Mouse (Mus musculus) heart, adult 2 months (tissue): ENCODE measurements around the gene Nucb1.

Experiments used
- CTCF ChIP-seq: fragments of 200-600 bp; IDR thresholded peaks from 2 replicates; pipeline ENCODE4 v1.8.1; 2022; ENCODE audit warnings: antibody characterized with exemption, mild to moderate bottlenecking, moderate library complexity
- EP300 ChIP-seq: fragments of 200-500 bp; IDR thresholded peaks from 2 replicates; pipeline ENCODE4 v1.6.1; 2011; ENCODE audit warnings: low read depth, low read length, control low read depth; ENCODE audit not compliant: insufficient read depth
- POLR2A ChIP-seq: fragments of 200-500 bp; IDR thresholded peaks from 2 replicates; pipeline ENCODE4 v1.6.1; 2011; ENCODE audit warnings: mild to moderate bottlenecking, low read depth, low read length, control low read depth; ENCODE audit not compliant: insufficient read depth

DNA sequence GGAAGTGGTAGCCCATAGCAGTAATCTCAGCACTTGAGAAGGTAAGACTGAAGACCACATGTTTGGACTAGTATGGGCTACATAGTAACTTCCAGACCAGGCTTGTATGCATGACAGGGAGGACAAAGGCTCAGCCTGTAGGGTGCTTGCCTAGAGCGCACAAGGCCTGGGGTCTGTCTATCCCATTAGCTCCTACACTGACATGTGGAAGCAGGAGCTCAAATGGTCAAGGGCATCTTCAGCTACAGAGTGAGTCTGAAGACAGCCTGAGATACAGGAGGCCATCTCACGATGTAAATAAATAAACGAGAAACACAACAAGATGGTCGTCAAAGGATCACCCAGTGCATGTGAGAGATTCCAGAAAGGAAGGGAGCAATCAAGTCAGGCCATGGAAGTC lies 47.9 kb downstream of the Nucb1 start:
- TF ChIP-seq CTCF (no peak), POLR2A (no peak), EP300 (no peak)
